Mouse (Mus musculus) midbrain, embryonic 16.5 days (tissue): Measurements from ENCODE around the gene Plekha6. TPM values are rescaled to one million over a fixed set of nuclear protein-coding genes. Genes with fewer than 3 reads are reported as not detected.

Experiments
- ATAC-seq: fragments of 200-750 bp; cut with Nextera tagmentation; 2 replicates; pipeline ENCODE4 v1.8.0; 2017; ENCODE audit warnings: moderate TSS enrichment
- H3K27ac ChIP-seq: fragments of 300-500 bp; sonication (generic); 2 replicates; pipeline ENCODE4 v1.5.1; 2014; ENCODE audit warnings: mild to moderate bottlenecking, low read length, mixed read lengths
- H3K27me3 ChIP-seq: fragments of 300-500 bp; sonication (generic); 2 replicates; pipeline ENCODE4 v1.6.1; 2014; ENCODE audit warnings: low read depth, low read length, mixed read lengths; ENCODE audit not compliant: control insufficient read depth, insufficient read depth
- H3K36me3 ChIP-seq: fragments of 300-500 bp; sonication (generic); 2 replicates; pipeline ENCODE4 v1.6.1; 2014; ENCODE audit warnings: mild to moderate bottlenecking, low read length, moderate library complexity, mixed read lengths; ENCODE audit not compliant: control insufficient read depth, insufficient read depth
- H3K4me1 ChIP-seq: fragments of 300-500 bp; sonication (generic); 2 replicates; pipeline ENCODE4 v1.6.1; 2014; ENCODE audit warnings: mild to moderate bottlenecking, low read length, mixed read lengths; ENCODE audit not compliant: control insufficient read depth, insufficient read depth
- H3K4me2 ChIP-seq: fragments of 300-500 bp; sonication (generic); 2 replicates; pipeline ENCODE4 v1.6.1; 2014; ENCODE audit warnings: mild to moderate bottlenecking, low read length, mixed read lengths
- H3K4me3 ChIP-seq: fragments of 300-500 bp; sonication (generic); 2 replicates; pipeline ENCODE4 v1.5.1; 2014; ENCODE audit warnings: low read depth, mild to moderate bottlenecking, low read length, moderate library complexity, mixed read lengths
- H3K9ac ChIP-seq: fragments of 300-500 bp; sonication (generic); 2 replicates; pipeline ENCODE4 v1.6.1; 2014; ENCODE audit warnings: low read depth, low read length, mixed read lengths
- H3K9me3 ChIP-seq: fragments of 300-500 bp; sonication (generic); replicated peaks from 2 replicates; pipeline ENCODE4 v1.6.1; 2014; ENCODE audit warnings: mild to moderate bottlenecking, low read length, mixed read lengths; ENCODE audit not compliant: control insufficient read depth, poor library complexity, severe bottlenecking
- WGBS: fragments of 180-500 bp; shearing (Covaris S2); extraction: QIAGEN DNeasy Blood & Tissue Kit; methylation state at CpG from one replicate; pipeline ENCODE4 v1.1.7; 2014; 5-methylcytosine and 5-hydroxymethylcytosine counted together
- polyA plus RNA-seq: library from polyadenylated mRNA; unstranded; fragments of >200 nt; fragmentation: Nextera tagmentation; extraction: Ambion mirVana; gene quantifications from 2 replicates; pipeline ENCODE4 v1.2.1, GENCODE M21; 2015

Plekha6 gene
- polyA plus RNA-seq, 1 experiment from 2014 or later = 17.3 TPM

- WGBS = 3% methylated on average over 4 of the region's 4 CpGs
- 0 out of 2 replicates have a peak, but pooled peaks cover 4% of the 10 kb centered on the region for H3K9me3 ChIP-seq
- no peak overlapping the region for H3K4me3 ChIP-seq
- peak overlapping the region; percentile 39 for H3K4me2 ChIP-seq
- H3K36me3 ChIP-seq = no peaks in the 10 kb centered on the region; the same call in 1 of the 2 replicates
- H3K9ac ChIP-seq = peak overlapping the region; percentile 46; the same call in 1 of the 2 replicates
- peaks cover 33% of the 10 kb centered on the region for H3K4me1 ChIP-seq
- H3K27me3 ChIP-seq = no peaks in the 10 kb centered on the region
- H3K27ac ChIP-seq = peak overlapping the region; percentile 85
- ATAC-seq = peak; percentile 86
These were observed 24.1 kb downstream of the Plekha6 start for GRCm38 (mm10) chr1:133187948-133188680.

GRCm38 (mm10) chr1:133188719-133189118, 24.7 kb downstream of the Plekha6 start:
- no peaks in the 10 kb centered on the region; the same call in 1 of the 2 replicates for H3K36me3 ChIP-seq
- peak overlapping the region; percentile 85 for H3K27ac ChIP-seq
- no peak; the same call in 1 of the 2 replicates for ATAC-seq
- WGBS = 78% methylated on average over 8 of the region's 8 CpGs
- 0 out of 2 replicates have a peak, but pooled peaks cover 4% of the 10 kb centered on the region for H3K9me3 ChIP-seq
- H3K27me3 ChIP-seq = no peaks in the 10 kb centered on the region
- H3K4me1 ChIP-seq = peaks cover 27% of the 10 kb centered on the region
- H3K4me2 ChIP-seq = no peak overlapping the region; the same call in 1 of the 2 replicates
- H3K9ac ChIP-seq = no peak overlapping the region
- H3K4me3 ChIP-seq = no peak overlapping the region

- peaks cover 22% of the 10 kb centered on the region for H3K4me1 ChIP-seq
- ATAC-seq = no peak
These were observed 25.5 kb downstream of the Plekha6 start for GRCm38 (mm10) chr1:133189471-133189870.

GRCm38 (mm10) chr1:133190550-133190949, 26.5 kb downstream of the Plekha6 start:
- WGBS = 94% methylated on average over 9 of the region's 9 CpGs
- no peak overlapping the region for H3K4me3 ChIP-seq
- no peak overlapping the region for H3K9ac ChIP-seq
- H3K4me1 ChIP-seq = peaks cover 25% of the 10 kb centered on the region
- H3K27ac ChIP-seq = no peak overlapping the region
- no peaks in the 10 kb centered on the region; the same call in 1 of the 2 replicates for H3K36me3 ChIP-seq
- no peak overlapping the region for H3K4me2 ChIP-seq
- no peaks in the 10 kb centered on the region for H3K27me3 ChIP-seq
- H3K9me3 ChIP-seq = 0 out of 2 replicates have a peak, but pooled peaks cover 4% of the 10 kb centered on the region
- no peak for ATAC-seq

More at GRCm38 (mm10) chr1:133189471-133189870, 25.5 kb downstream of the Plekha6 start:
- Histone ChIP-seq H3K4me3 (no peak overlapping the region), H3K27me3 (no peaks in the 10 kb centered on the region), H3K36me3 (no peaks in the 10 kb centered on the region; the same call in 1 of the 2 replicates), H3K4me2 (no peak overlapping the region), H3K27ac (no peak overlapping the region), H3K9ac (no peak overlapping the region), H3K9me3 (0 out of 2 replicates have a peak, but pooled peaks cover 4% of the 10 kb centered on the region)

DNA sequence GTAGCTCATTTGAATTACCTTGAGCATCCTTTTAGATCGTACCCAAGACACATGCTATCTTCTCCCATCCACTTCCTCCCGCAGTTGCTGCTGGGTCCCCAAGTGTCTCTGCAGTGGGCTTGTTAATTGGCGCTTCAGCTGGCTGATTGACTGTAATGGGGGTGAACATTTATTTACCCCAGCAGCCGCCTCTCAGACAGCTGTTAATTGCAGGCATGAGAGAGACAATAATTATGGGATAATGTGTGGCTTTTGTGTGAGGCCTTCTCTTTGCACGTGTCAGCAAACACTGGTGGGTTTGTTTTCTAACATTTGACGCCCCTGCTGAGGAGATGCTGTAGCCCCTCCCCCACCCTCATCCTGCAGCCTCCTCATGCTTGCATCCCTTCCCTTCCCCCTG, 32.2 kb downstream of the Plekha6 start:
- H3K36me3 ChIP-seq = no peaks in the 10 kb centered on the region
- no peaks in the 10 kb centered on the region for H3K9me3 ChIP-seq
- H3K4me1 ChIP-seq = peaks cover 25% of the 10 kb centered on the region
- peak overlapping the region; percentile 67; the same call in 1 of the 2 replicates for H3K27ac ChIP-seq
- no peak overlapping the region for H3K4me3 ChIP-seq
- no peak overlapping the region for H3K9ac ChIP-seq
- no peak overlapping the region for H3K4me2 ChIP-seq
- 14% methylated on average over 6 of the region's 6 CpGs for WGBS
- no peak for ATAC-seq
- no peaks in the 10 kb centered on the region for H3K27me3 ChIP-seq

GRCm38 (mm10) chr1:133197266-133197665, 33.3 kb downstream of the Plekha6 start:
- 28% methylated on average over 6 of the region's 6 CpGs for WGBS
- Histone ChIP-seq H3K36me3 (no peaks in the 10 kb centered on the region), H3K4me1 (peaks cover 25% of the 10 kb centered on the region), H3K9me3 (no peaks in the 10 kb centered on the region), H3K27me3 (no peaks in the 10 kb centered on the region), H3K27ac (no peak overlapping the region), H3K4me2 (no peak overlapping the region), H3K4me3 (no peak overlapping the region), H3K9ac (no peak overlapping the region)
- no peak for ATAC-seq

- WGBS = 29% methylated on average over 7 of the region's 7 CpGs
These were observed 35.7 kb downstream of the Plekha6 start for GRCm38 (mm10) chr1:133199706-133200105.

GRCm38 (mm10) chr1:133201499-133201898, 37.5 kb downstream of the Plekha6 start:
- 57% methylated on average over 4 of the region's 4 CpGs for WGBS
- Histone ChIP-seq H3K27me3 (no peaks in the 10 kb centered on the region), H3K4me1 (peaks cover 25% of the 10 kb centered on the region), H3K9me3 (no peaks in the 10 kb centered on the region), H3K4me3 (no peak overlapping the region), H3K4me2 (no peak overlapping the region), H3K27ac (no peak overlapping the region), H3K9ac (no peak overlapping the region), H3K36me3 (no peaks in the 10 kb centered on the region)
- no peak for ATAC-seq

More at GRCm38 (mm10) chr1:133199706-133200105, 35.7 kb downstream of the Plekha6 start:
- no peak overlapping the region for H3K4me3 ChIP-seq
- peak overlapping the region; percentile 65 for H3K27ac ChIP-seq
- no peak for ATAC-seq
- peaks cover 34% of the 10 kb centered on the region for H3K4me1 ChIP-seq
- H3K27me3 ChIP-seq = no peaks in the 10 kb centered on the region
- H3K4me2 ChIP-seq = no peak overlapping the region
- no peaks in the 10 kb centered on the region for H3K36me3 ChIP-seq
- H3K9me3 ChIP-seq = no peaks in the 10 kb centered on the region
- H3K9ac ChIP-seq = no peak overlapping the region

GRCm38 (mm10) chr1:133203701-133204100, 39.7 kb downstream of the Plekha6 start:
- H3K4me3 ChIP-seq = no peak overlapping the region
- no peak overlapping the region for H3K9ac ChIP-seq
- ATAC-seq = no peak
- WGBS = 32% methylated on average over 2 of the region's 2 CpGs
- H3K4me2 ChIP-seq = no peak overlapping the region
- H3K9me3 ChIP-seq = no peaks in the 10 kb centered on the region
- H3K36me3 ChIP-seq = no peaks in the 10 kb centered on the region
- no peaks in the 10 kb centered on the region for H3K27me3 ChIP-seq
- H3K27ac ChIP-seq = no peak overlapping the region
- H3K4me1 ChIP-seq = peaks cover 29% of the 10 kb centered on the region
